Mouse (Mus musculus) hindbrain, embryonic 10.5 days (tissue): ENCODE measurements at regions not wholly inside any gene's neighbourhood (a gene's known extent, or its start where the extent isn't known, plus 50 kb on each side); places are given as distances from the start of the nearest gene placed in this dataset.

ENCODE experiments used
- DNase-seq: peaks from one replicate; pipeline ENCODE4 v3.0.0-alpha.2; 2017; ENCODE audit warnings: low spot score
- H3K27ac ChIP-seq: fragments of 300-500 bp; sonication (generic); 2 replicates; pipeline ENCODE4 v1.5.1; 2016; ENCODE audit warnings: mild to moderate bottlenecking, moderate library complexity
- H3K27me3 ChIP-seq: fragments of 300-500 bp; sonication (generic); 2 replicates; pipeline ENCODE4 v1.6.1; 2016; ENCODE audit warnings: mild to moderate bottlenecking; ENCODE audit not compliant: poor library complexity, insufficient read depth, severe bottlenecking
- H3K36me3 ChIP-seq: fragments of 300-500 bp; sonication (generic); 2 replicates; pipeline ENCODE4 v1.6.1; 2016; ENCODE audit warnings: mild to moderate bottlenecking, moderate library complexity
- H3K4me1 ChIP-seq: fragments of 300-500 bp; sonication (generic); replicated peaks from 2 replicates; pipeline ENCODE4 v1.6.1; 2016; ENCODE audit warnings: mild to moderate bottlenecking
- H3K4me3 ChIP-seq: fragments of 300-500 bp; sonication (generic); 2 replicates; pipeline ENCODE4 v1.5.1; 2016; ENCODE audit warnings: mild to moderate bottlenecking, moderate library complexity
- H3K9me3 ChIP-seq: fragments of 300-500 bp; sonication (generic); 2 replicates; pipeline ENCODE4 v1.6.1; 2016; ENCODE audit warnings: mild to moderate bottlenecking, moderate library complexity
- WGBS: fragments of 180-500 bp; shearing (Covaris S2); methylation state at CpG from one replicate; pipeline ENCODE4 v1.1.7; 2016; 5-methylcytosine and 5-hydroxymethylcytosine counted together

DNA sequence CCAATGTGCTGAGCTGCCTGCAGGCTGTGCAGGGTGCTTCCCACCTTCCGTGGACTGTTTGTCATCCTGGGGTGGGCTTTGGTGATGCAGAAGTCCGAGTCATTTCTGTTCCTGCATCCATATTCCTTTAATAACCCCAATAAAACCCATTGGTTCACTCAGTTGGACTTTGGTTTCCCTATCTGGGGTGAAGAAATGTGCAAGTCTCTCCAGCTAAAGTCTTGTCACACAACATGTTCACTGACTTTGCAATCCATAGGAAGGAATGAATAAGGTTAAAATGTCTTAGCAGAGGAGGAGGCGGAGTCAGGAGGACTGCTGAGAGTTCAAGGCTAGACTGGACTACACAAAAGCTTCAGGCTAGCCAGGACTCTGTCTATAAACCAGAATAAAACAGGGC is 300.5 kb downstream of the 4933412E24Rik start:
- no peak overlapping the region for H3K4me3 ChIP-seq
- no peaks in the 10 kb centered on the region for H3K27me3 ChIP-seq
- H3K36me3 ChIP-seq, result no peaks in the 10 kb centered on the region
- WGBS, result 87% methylated on average over 3 of the region's 3 CpGs
- H3K9me3 ChIP-seq, result no peaks in the 10 kb centered on the region
- no peak for DNase-seq
- no peak overlapping the region for H3K27ac ChIP-seq
- H3K4me1 ChIP-seq, result no peaks in the 10 kb centered on the region

DNA sequence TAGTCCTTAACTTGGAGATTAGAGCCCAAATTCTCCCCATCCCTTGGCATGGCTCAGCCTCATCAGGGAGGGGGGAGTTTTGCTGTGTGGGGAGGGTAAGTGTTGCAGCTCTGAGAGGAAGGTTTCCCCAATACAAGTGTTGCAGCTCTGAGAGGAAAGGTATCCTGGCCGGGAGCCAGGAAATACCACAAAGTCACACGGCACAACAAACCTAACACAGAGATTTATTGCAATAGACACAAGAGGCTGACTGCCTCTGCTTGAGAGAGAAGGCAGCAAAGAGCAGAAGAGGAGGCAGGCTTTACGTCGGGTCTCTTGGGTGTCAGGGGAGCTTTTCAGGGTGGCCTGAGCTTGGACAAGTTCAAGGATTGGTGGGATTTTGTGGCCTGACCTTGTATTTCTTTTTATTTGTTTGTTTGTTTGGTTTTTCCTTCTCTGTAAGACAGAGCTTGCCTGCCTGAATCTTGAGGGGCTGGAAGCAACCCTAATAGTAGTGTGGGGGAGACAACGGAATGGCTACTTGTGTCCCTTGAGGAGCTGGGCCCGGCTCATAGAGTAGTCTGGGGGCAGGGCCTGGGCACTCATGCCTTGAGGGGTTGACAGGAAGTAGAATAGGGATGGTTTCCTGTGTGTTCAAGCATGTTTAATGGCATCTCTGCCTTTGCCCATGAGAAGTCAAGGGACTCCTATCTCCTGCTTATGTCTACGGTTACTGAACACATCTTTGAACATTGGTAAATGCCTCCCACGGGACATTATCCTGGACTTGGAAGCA is 302.3 kb downstream of the 4933412E24Rik start:
- H3K27me3 ChIP-seq, result no peaks in the 10 kb centered on the region
- no peak overlapping the region for H3K27ac ChIP-seq
- 85% methylated on average over 8 of the region's 8 CpGs for WGBS
- H3K36me3 ChIP-seq, result no peaks in the 10 kb centered on the region
- no peaks in the 10 kb centered on the region for H3K4me1 ChIP-seq
- no peak for DNase-seq
- no peaks in the 10 kb centered on the region for H3K9me3 ChIP-seq
- H3K4me3 ChIP-seq, result no peak overlapping the region

- Histone ChIP-seq H3K9me3 (no peaks in the 10 kb centered on the region), H3K27ac (peak overlapping the region; percentile 12; the same call in 1 of the 2 replicates), H3K36me3 (no peaks in the 10 kb centered on the region), H3K4me1 (no peaks in the 10 kb centered on the region), H3K27me3 (no peaks in the 10 kb centered on the region), H3K4me3 (no peak overlapping the region)
- no peak for DNase-seq
- WGBS, result 86% methylated on average over 5 of the region's 5 CpGs
Measured at GRCm38 (mm10) chr15:59712077-59712752, 304.2 kb downstream of the 4933412E24Rik start.

DNA sequence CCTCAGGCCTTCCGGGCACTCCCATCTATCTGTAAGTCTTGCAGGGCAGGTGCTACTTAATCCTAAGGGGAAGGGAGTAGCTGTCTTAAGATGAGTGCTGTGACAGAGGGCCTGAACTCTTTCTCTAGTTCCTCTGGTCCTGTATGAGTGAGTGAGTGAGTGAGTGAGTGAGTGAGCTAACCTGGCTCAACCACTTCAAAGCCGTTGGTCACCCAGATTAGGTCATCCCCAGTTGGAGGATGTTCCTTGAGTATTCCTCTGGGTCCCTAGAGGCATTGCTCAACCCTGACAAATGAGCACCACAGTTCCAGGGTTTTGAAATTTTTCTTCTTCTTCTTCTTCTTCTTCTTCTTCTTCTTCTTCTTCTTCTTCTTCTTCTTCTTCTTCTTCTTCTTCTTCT is 306.5 kb downstream of the 4933412E24Rik start:
- H3K36me3 ChIP-seq, result no peaks in the 10 kb centered on the region
- H3K27me3 ChIP-seq, result no peaks in the 10 kb centered on the region
- 87% methylated on average over 2 of the region's 2 CpGs for whole genome bisulfite sequencing
- H3K4me1 ChIP-seq, result no peaks in the 10 kb centered on the region
- no peak for DNase-seq
- no peaks in the 10 kb centered on the region for H3K9me3 ChIP-seq
- no peak overlapping the region for H3K4me3 ChIP-seq
- no peak overlapping the region for H3K27ac ChIP-seq

GRCm38 (mm10) chr15:59708402-59708801 is 308.0 kb downstream of the 4933412E24Rik start:
- H3K4me3 ChIP-seq, result no peak overlapping the region
- H3K9me3 ChIP-seq, result no peaks in the 10 kb centered on the region
- no peak for DNase-seq
- no peaks in the 10 kb centered on the region for H3K36me3 ChIP-seq
- H3K27me3 ChIP-seq, result no peaks in the 10 kb centered on the region
- no peak overlapping the region for H3K27ac ChIP-seq
- no peaks in the 10 kb centered on the region for H3K4me1 ChIP-seq

- Histone ChIP-seq H3K27ac (no peak overlapping the region), H3K36me3 (no peaks in the 10 kb centered on the region), H3K4me1 (no peaks in the 10 kb centered on the region), H3K9me3 (no peaks in the 10 kb centered on the region), H3K4me3 (no peak overlapping the region), H3K27me3 (no peaks in the 10 kb centered on the region)
- WGBS, result 85% methylated on average over 8 of the region's 8 CpGs
- no peak for DNase-seq
Measured at GRCm38 (mm10) chr15:59707081-59707480, 309.3 kb downstream of the 4933412E24Rik start.
